Mouse (Mus musculus): Measurements from ENCODE around the gene Pawr. TPM values are rescaled to one million over a fixed set of nuclear protein-coding genes. Genes with fewer than 3 reads are reported as not detected.

Pawr gene
- polyA plus RNA-seq (2015; fragmentation: Nextera tagmentation; extraction: Ambion mirVana), result 2.3 and 2.8 TPM in 2 replicates

DNA sequence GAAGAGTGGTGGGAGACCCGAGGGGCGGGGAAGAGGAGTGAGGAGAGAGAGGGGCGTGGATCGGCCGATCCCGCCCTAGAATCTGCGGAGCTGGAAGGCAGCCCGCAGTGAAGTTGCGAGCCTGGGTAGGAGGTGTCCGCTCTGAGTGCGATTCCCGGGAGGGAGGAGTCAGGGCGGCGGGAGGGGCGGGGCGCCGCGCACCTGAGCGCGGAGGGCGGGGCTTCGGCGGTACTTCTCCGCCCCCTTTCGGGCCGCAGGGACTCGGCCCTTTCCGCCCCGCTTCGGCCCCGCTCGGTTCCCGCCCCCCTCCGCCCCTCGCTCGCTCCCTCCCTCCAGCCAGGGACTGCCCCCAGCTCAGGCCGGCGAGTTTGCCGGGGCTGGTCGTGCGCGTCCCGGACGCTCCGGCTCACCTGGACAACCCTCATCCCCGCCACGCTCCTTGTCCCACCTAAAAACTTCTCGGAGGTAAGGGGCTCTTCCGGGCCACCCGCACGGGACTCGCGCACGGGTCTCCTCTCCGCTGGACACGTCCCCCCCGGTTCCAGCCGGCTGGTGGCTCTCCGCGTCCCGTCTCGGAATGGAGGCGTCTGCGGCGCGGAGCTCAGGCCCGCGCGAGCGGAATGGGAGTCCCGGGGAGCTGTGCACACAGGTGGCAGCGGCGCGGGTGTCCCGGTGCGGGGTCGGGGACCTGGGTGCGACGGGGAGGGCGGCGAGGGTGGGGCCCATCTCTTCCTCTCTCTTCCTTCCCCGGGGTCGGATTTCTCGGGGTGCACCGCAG, at the start of gene Pawr:
Gene Pawr, plus strand, starts transcription at position 338 of the 778 bp plus-strand sequence.
- peak within 1 kb of the TSS; percentile 25; the same call in 1 of the 2 replicates for H3K27ac ChIP-seq (ENCODE audit: low read depth, low read length)
- ATAC-seq, result peak; percentile 94
- H3K4me2 ChIP-seq (ENCODE audit: low read length), result peak within 1 kb of the TSS; percentile 99
- WGBS, result under 1% methylated on average over 73 of the region's 85 CpGs
- H3K4me1 ChIP-seq (ENCODE audit: control insufficient read depth, insufficient read depth, low read depth, low read length), result peaks cover 3% of the 10 kb centered on the region; the same call in 1 of the 2 replicates
- H3K36me3 ChIP-seq (ENCODE audit: control insufficient read depth, insufficient read depth, low read length), result no peaks in the 10 kb centered on the region
- H3K27me3 ChIP-seq (replicated peaks; ENCODE audit: control insufficient read depth, insufficient read depth, low read length), result peaks cover 5% of the 10 kb centered on the region
- peak within 1 kb of the TSS; percentile 77 for H3K9ac ChIP-seq (ENCODE audit: low read depth, low read length)
- H3K4me3 ChIP-seq (ENCODE audit: low read length), result peak within 1 kb of the TSS; percentile 87
- no peaks in the 10 kb centered on the region for H3K9me3 ChIP-seq (ENCODE audit: control insufficient read depth, low read length)

DNA sequence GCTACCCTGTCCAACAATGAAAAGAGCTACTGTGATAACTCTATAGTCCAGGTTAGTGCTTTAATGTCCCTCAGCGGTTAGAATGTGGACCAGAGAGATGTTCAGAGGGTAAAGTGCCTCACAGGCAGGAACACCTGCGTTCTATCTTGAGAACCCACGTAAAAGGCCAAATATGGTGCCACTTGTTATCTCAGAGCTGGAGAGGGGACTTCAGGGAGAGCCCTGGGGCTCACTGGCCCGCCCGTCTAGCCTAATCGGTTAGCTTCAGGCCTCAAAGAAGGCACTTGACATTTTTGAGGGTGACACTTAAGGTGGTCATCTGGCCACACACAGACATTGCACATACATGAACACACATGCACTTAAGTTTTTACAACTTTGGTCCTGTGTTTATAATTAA, 49.6 kb upstream of the Pawr start:
- H3K4me1 ChIP-seq (ENCODE audit: control insufficient read depth, insufficient read depth, low read depth, low read length), result no peaks in the 10 kb centered on the region
- no peak overlapping the region for H3K4me3 ChIP-seq (ENCODE audit: low read length)
- WGBS, result 95% methylated on average over 6 of the region's 6 CpGs
- 0 out of 2 replicates have a peak, but pooled peaks cover 3% of the 10 kb centered on the region for H3K36me3 ChIP-seq (ENCODE audit: control insufficient read depth, insufficient read depth, low read length)
- no peaks in the 10 kb centered on the region for H3K9me3 ChIP-seq (ENCODE audit: control insufficient read depth, low read length)
- no peak overlapping the region for H3K9ac ChIP-seq (ENCODE audit: low read depth, low read length)
- no peak overlapping the region for H3K4me2 ChIP-seq (ENCODE audit: low read length)
- no peaks in the 10 kb centered on the region for H3K27me3 ChIP-seq (replicated peaks; ENCODE audit: control insufficient read depth, insufficient read depth, low read length)
- no peak overlapping the region for H3K27ac ChIP-seq (ENCODE audit: low read depth, low read length)
- ATAC-seq, result no peak

DNA sequence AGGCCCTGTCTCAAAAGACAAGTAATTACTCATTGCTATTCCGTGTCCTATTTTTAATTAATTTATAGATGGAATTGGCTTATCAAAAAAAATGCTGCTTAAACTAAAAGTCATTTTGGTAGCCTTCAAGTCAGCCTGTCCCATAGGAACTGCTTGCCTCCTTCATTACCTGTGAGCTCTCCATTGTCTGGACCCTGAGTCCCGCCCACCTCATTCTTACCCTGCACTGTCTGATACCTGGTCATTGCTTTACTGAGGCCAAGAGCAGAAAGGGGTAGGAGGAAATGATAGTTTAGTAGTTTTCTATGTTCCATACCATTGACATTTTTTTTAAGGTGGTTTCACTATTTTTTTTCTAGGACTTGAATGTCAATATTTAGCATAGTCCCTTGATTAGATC, 48.5 kb upstream of the Pawr start:
- Histone ChIP-seq H3K36me3 (ENCODE audit: control insufficient read depth, insufficient read depth, low read length) (0 out of 2 replicates have a peak, but pooled peaks cover 3% of the 10 kb centered on the region), H3K9me3 (ENCODE audit: control insufficient read depth, low read length) (no peaks in the 10 kb centered on the region), H3K9ac (ENCODE audit: low read depth, low read length) (no peak overlapping the region), H3K27me3 (replicated peaks; ENCODE audit: control insufficient read depth, insufficient read depth, low read length) (no peaks in the 10 kb centered on the region), H3K4me1 (ENCODE audit: control insufficient read depth, insufficient read depth, low read depth, low read length) (no peaks in the 10 kb centered on the region), H3K27ac (ENCODE audit: low read depth, low read length) (no peak overlapping the region), H3K4me3 (ENCODE audit: low read length) (no peak overlapping the region), H3K4me2 (ENCODE audit: low read length) (no peak overlapping the region)
- WGBS, result 87% methylated on average over 2 of the region's 2 CpGs
- ATAC-seq, result no peak

DNA sequence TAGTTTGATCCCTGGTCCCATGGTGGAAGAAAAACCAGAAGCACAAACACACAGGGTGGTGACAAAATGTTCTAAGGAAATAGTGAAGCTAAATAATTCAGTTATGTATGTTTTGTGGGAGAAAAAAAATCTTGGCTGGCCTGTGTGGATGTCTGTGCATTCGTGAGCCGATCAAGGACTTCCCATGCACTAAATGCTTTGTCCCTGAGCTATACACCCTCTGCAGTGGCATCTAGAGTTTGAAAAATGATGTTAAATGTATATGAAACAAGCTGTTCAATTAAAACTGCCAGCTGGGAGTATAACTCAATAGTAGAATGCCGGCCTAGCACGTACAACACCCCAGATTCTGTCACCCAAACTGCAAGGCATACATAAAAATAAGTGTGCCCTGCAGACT, 48.1 kb upstream of the Pawr start:
- Histone ChIP-seq H3K9me3 (ENCODE audit: control insufficient read depth, low read length) (no peaks in the 10 kb centered on the region), H3K36me3 (ENCODE audit: control insufficient read depth, insufficient read depth, low read length) (0 out of 2 replicates have a peak, but pooled peaks cover 3% of the 10 kb centered on the region), H3K4me3 (ENCODE audit: low read length) (no peak overlapping the region), H3K27ac (ENCODE audit: low read depth, low read length) (no peak overlapping the region), H3K4me2 (ENCODE audit: low read length) (no peak overlapping the region), H3K9ac (ENCODE audit: low read depth, low read length) (no peak overlapping the region), H3K27me3 (replicated peaks; ENCODE audit: control insufficient read depth, insufficient read depth, low read length) (no peaks in the 10 kb centered on the region), H3K4me1 (ENCODE audit: control insufficient read depth, insufficient read depth, low read depth, low read length) (no peaks in the 10 kb centered on the region)
- 76% methylated on average over 4 of the region's 4 CpGs for WGBS
- ATAC-seq, result no peak

DNA sequence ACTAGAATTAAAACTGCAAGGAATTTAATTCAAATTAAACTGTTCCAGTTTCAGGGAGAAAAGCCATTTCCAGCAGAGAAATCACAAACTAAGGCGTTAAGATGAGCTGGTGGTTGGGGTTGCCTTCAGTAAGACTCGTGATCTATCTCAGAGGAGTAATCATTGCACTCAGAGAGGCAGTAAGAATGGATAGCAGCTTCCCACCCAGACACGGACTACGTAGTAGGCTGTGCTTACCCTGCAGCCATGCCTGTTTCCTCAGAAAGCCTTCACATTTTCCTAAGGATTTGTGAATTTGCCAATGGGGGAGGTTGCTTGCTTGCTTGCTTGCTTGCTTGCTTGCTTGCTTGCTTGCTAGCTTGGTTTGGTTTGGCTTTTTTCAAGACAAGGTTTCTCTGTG, 47.5 kb upstream of the Pawr start:
- no peak overlapping the region for H3K4me3 ChIP-seq (ENCODE audit: low read length)
- ATAC-seq, result peak; percentile 22; the same call in 1 of the 2 replicates
- no peaks in the 10 kb centered on the region for H3K9me3 ChIP-seq (ENCODE audit: control insufficient read depth, low read length)
- H3K36me3 ChIP-seq (ENCODE audit: control insufficient read depth, insufficient read depth, low read length), result 0 out of 2 replicates have a peak, but pooled peaks cover 3% of the 10 kb centered on the region
- no peak overlapping the region for H3K4me2 ChIP-seq (ENCODE audit: low read length)
- no peak overlapping the region for H3K27ac ChIP-seq (ENCODE audit: low read depth, low read length)
- H3K4me1 ChIP-seq (ENCODE audit: control insufficient read depth, insufficient read depth, low read depth, low read length), result no peaks in the 10 kb centered on the region
- H3K27me3 ChIP-seq (replicated peaks; ENCODE audit: control insufficient read depth, insufficient read depth, low read length), result no peaks in the 10 kb centered on the region
- no peak overlapping the region for H3K9ac ChIP-seq (ENCODE audit: low read depth, low read length)
- 71% methylated on average over 4 of the region's 4 CpGs for WGBS

DNA sequence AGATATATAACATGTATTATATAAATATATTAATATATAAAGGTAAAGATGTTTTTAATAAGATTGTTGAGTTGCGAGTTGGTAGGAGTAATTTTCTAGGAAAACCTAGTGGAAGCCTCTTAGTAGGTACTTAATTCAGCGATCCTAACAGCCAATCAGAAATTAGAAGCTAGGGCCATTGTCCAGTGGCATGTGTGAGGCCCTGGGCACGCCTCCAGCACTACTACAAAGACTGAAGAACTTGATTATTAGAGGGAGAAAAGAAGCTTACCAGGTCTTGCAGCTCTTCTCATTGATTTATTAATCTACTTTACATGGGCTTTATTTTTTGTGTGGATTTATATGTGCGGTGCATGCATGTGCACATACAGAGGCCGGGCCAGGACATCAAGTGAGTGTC, 46.9 kb upstream of the Pawr start:
- H3K4me2 ChIP-seq (ENCODE audit: low read length), result no peak overlapping the region
- no peaks in the 10 kb centered on the region for H3K9me3 ChIP-seq (ENCODE audit: control insufficient read depth, low read length)
- no peak overlapping the region for H3K9ac ChIP-seq (ENCODE audit: low read depth, low read length)
- H3K27ac ChIP-seq (ENCODE audit: low read depth, low read length), result no peak overlapping the region
- ATAC-seq, result no peak
- no peaks in the 10 kb centered on the region for H3K27me3 ChIP-seq (replicated peaks; ENCODE audit: control insufficient read depth, insufficient read depth, low read length)
- 0 out of 2 replicates have a peak, but pooled peaks cover 3% of the 10 kb centered on the region for H3K36me3 ChIP-seq (ENCODE audit: control insufficient read depth, insufficient read depth, low read length)
- H3K4me1 ChIP-seq (ENCODE audit: control insufficient read depth, insufficient read depth, low read depth, low read length), result no peaks in the 10 kb centered on the region
- WGBS, result 90% methylated on average over 5 of the region's 5 CpGs
- H3K4me3 ChIP-seq (ENCODE audit: low read length), result no peak overlapping the region

DNA sequence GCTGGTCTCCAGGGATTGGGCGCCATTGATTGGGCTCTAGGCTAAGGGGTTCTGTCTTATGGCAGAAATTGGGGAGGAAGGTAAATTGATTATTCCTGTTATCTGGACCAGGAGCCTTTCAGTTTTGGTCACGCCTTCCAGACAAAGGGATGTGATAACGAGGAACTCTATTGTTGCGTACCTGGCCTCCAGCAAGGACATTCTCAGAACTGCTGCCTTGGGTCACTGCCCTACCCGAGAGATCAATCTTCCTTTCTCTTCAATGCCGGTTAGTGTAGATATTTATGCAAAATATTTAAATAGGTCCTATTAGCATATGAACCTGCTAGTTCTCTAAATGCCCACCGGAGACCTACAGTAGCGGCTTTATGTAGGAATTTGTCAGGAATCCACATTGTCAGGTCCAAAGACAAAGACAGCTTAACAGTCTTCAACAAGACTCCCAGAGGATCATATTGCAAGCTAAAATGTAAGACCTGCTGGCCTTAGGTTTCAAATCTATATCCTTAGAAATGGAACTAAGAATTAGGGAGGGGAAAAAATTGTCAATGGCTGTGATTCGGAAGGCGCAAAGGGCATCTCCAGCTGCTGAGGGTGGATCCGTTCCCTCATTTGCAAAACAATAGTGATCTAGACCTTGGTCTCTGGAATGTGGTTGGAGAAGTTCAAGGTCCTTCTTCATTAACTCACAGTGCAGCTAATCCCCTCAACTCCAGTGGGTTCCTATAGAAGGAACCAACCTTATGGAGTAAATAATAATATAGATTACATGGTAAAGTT, 45.1 kb upstream of the Pawr start:
- Histone ChIP-seq H3K9ac (ENCODE audit: low read depth, low read length) (no peak overlapping the region), H3K27ac (ENCODE audit: low read depth, low read length) (no peak overlapping the region), H3K27me3 (replicated peaks; ENCODE audit: control insufficient read depth, insufficient read depth, low read length) (no peaks in the 10 kb centered on the region), H3K36me3 (ENCODE audit: control insufficient read depth, insufficient read depth, low read length) (no peaks in the 10 kb centered on the region), H3K4me2 (ENCODE audit: low read length) (no peak overlapping the region), H3K4me1 (ENCODE audit: control insufficient read depth, insufficient read depth, low read depth, low read length) (no peaks in the 10 kb centered on the region), H3K9me3 (ENCODE audit: control insufficient read depth, low read length) (no peaks in the 10 kb centered on the region), H3K4me3 (ENCODE audit: low read length) (no peak overlapping the region)
- 61% methylated on average over 11 of the region's 11 CpGs for WGBS
- no peak for ATAC-seq

DNA sequence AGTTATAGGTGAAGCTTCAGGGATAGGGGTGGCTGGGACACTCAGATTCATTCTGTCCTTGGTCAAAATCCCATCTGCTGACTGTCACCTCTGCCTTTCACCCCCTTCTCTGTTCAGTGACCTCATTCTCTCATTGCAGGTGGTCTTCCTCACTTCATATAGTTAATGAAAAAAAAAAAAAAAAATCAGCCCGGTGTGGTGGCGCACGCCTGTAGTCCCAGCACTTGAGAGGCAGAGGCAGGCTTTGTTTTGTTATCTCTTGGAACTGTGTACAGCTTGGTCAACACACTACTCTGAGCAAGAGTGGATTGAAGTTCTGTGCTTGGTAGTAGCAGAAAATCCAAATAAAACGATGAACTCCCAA, 44.5 kb upstream of the Pawr start:
- Histone ChIP-seq H3K36me3 (ENCODE audit: control insufficient read depth, insufficient read depth, low read length) (no peaks in the 10 kb centered on the region), H3K4me1 (ENCODE audit: control insufficient read depth, insufficient read depth, low read depth, low read length) (no peaks in the 10 kb centered on the region)
- 86% methylated on average over 4 of the region's 4 CpGs for WGBS

DNA sequence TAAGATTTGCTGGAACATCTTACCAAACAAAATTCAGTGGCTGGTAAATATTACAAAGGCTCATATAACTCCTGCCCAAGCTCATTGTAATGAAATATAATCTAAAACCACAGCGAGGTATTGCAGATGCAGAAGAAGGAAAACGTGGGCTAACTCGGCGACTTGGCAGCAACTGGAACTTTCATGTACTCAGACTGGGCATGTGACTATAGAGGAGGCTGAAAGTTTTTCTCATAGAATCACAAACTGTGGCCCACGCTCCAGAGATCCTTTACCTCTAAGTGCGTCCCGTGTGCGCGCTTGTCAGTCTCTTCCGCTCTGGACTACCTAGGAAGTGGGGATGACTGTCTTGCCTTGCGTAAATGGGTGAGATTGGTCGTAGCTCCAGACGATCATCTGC, 41.9 kb upstream of the Pawr start:
- H3K9ac ChIP-seq (ENCODE audit: low read depth, low read length), result no peak overlapping the region
- H3K4me1 ChIP-seq (ENCODE audit: control insufficient read depth, insufficient read depth, low read depth, low read length), result no peaks in the 10 kb centered on the region
- ATAC-seq, result no peak
- H3K36me3 ChIP-seq (ENCODE audit: control insufficient read depth, insufficient read depth, low read length), result no peaks in the 10 kb centered on the region
- WGBS, result 94% methylated on average over 13 of the region's 13 CpGs
- no peak overlapping the region for H3K4me3 ChIP-seq (ENCODE audit: low read length)
- H3K4me2 ChIP-seq (ENCODE audit: low read length), result no peak overlapping the region
- H3K27ac ChIP-seq (ENCODE audit: low read depth, low read length), result no peak overlapping the region
- no peaks in the 10 kb centered on the region for H3K9me3 ChIP-seq (ENCODE audit: control insufficient read depth, low read length)
- H3K27me3 ChIP-seq (replicated peaks; ENCODE audit: control insufficient read depth, insufficient read depth, low read length), result no peaks in the 10 kb centered on the region

More for the DNA sequence above, 44.5 kb upstream of the Pawr start:
- Histone ChIP-seq H3K27ac (ENCODE audit: low read depth, low read length) (no peak overlapping the region), H3K4me2 (ENCODE audit: low read length) (no peak overlapping the region), H3K27me3 (replicated peaks; ENCODE audit: control insufficient read depth, insufficient read depth, low read length) (no peaks in the 10 kb centered on the region), H3K4me3 (ENCODE audit: low read length) (no peak overlapping the region), H3K9me3 (ENCODE audit: control insufficient read depth, low read length) (no peaks in the 10 kb centered on the region), H3K9ac (ENCODE audit: low read depth, low read length) (no peak overlapping the region)
- ATAC-seq, result no peak

Measured in hindbrain, embryonic 16.5 days (tissue).